14 mouse cellular contexts compared by ENCODE assay signal in genomic region chr3:153394224-153394623, GRCm38 (mm10).
"Had no signal": no experiment of that assay in that cellular context is flagged by ENCODE, and none has a peak within 500 bp of the region (broad histone marks: within the 10 kb centered on the region; RNA-seq: fewer than 3 reads in every experiment).

No protein-coding gene starts in this region.

- H3K9me3 ChIP-seq: liver, embryonic 12.5 days; midbrain, embryonic 15.5 days; neural tube, embryonic 12.5 days; stomach, embryonic 15.5 days had no signal

- ATAC-seq: liver, embryonic 12.5 days; midbrain, embryonic 13.5 days; midbrain, embryonic 15.5 days had no signal

- H3K9ac ChIP-seq: liver, embryonic 12.5 days; liver, embryonic 14.5 days; midbrain, embryonic 13.5 days; midbrain, embryonic 15.5 days; neural tube, embryonic 12.5 days; stomach, embryonic 15.5 days had no signal

- H3K36me3 ChIP-seq: liver, embryonic 12.5 days; midbrain, embryonic 13.5 days; midbrain, embryonic 15.5 days; neural tube, embryonic 12.5 days; stomach, embryonic 15.5 days had no signal

- DNase-seq: lung, adult 18-20 months; right cerebral cortex, postnatal 14 days; thymus, adult 2 months; thymus, postnatal 25 days; thymus, postnatal 4 days had no signal

- H3K27ac ChIP-seq: liver, embryonic 12.5 days; liver, embryonic 14.5 days; midbrain, embryonic 13.5 days; midbrain, embryonic 15.5 days; neural tube, embryonic 12.5 days; stomach, embryonic 15.5 days; stomach, postnatal 0 days had no signal

- H3K27me3 ChIP-seq: liver, embryonic 12.5 days; megakaryocyte, embryonic 14.5 days; midbrain, embryonic 13.5 days; midbrain, embryonic 15.5 days; neural tube, embryonic 12.5 days; stomach, embryonic 15.5 days had no signal

- H3K4me1 ChIP-seq: liver, embryonic 12.5 days; megakaryocyte, embryonic 14.5 days; neural tube, embryonic 12.5 days; stomach, embryonic 15.5 days had no signal

- H3K4me3 ChIP-seq: liver, embryonic 12.5 days; megakaryocyte, embryonic 14.5 days; midbrain, embryonic 13.5 days; midbrain, embryonic 15.5 days; neural tube, embryonic 12.5 days; stomach, embryonic 15.5 days had no signal

- H3K4me2 ChIP-seq: liver, embryonic 12.5 days; midbrain, embryonic 11.5 days; midbrain, embryonic 13.5 days; midbrain, embryonic 15.5 days; neural tube, embryonic 12.5 days; stomach, embryonic 15.5 days had no signal
